Mouse (Mus musculus) testis, adult 2 months (tissue): ENCODE measurements around the gene Macf1. TPM values are rescaled to one million over a fixed set of nuclear protein-coding genes. Genes with fewer than 3 reads are reported as not detected.
"Not testable (repeated sequence)": the region's sequence is repeated elsewhere in the genome, so short reads cannot be mapped to it uniquely, and the experiment has no call there.

ENCODE experiments used
- H3K27ac ChIP-seq: fragments of 200-500 bp; 2 replicates; pipeline ENCODE4 v1.5.1; 2012; ENCODE audit warnings: low read depth, low read length; ENCODE audit not compliant: control insufficient read depth, insufficient read depth
- H3K27me3 ChIP-seq: fragments of 200-500 bp; 2 replicates; pipeline ENCODE4 v1.6.1; 2012; ENCODE audit warnings: mild to moderate bottlenecking, low read length, moderate library complexity; ENCODE audit not compliant: control insufficient read depth, insufficient read depth
- H3K36me3 ChIP-seq: fragments of 200-500 bp; 2 replicates; pipeline ENCODE4 v1.6.1; 2012; ENCODE audit warnings: mild to moderate bottlenecking, low read length; ENCODE audit not compliant: control insufficient read depth, insufficient read depth
- H3K4me1 ChIP-seq: fragments of 200-500 bp; 2 replicates; pipeline ENCODE4 v1.6.1; 2012; ENCODE audit warnings: low read length; ENCODE audit not compliant: control insufficient read depth, insufficient read depth
- H3K4me3 ChIP-seq: fragments of 200-500 bp; 2 replicates; pipeline ENCODE4 v1.5.1; 2012; ENCODE audit warnings: low read depth, mild to moderate bottlenecking, low read length, moderate library complexity, mixed read lengths; ENCODE audit not compliant: control insufficient read depth
- CTCF ChIP-seq: fragments of 200-500 bp; IDR thresholded peaks from 2 replicates; pipeline ENCODE4 v1.5.1; 2012; ENCODE audit warnings: low read depth, mild to moderate bottlenecking, inconsistent platforms, low read length, moderate library complexity; ENCODE audit not compliant: control insufficient read depth, insufficient read depth, insufficient replicate concordance
- POLR2A ChIP-seq: fragments of 200-500 bp; IDR thresholded peaks from 2 replicates; pipeline ENCODE4 v1.6.1; 2012; ENCODE audit warnings: low read depth, mild to moderate bottlenecking, inconsistent platforms, low read length, moderate library complexity; ENCODE audit not compliant: control insufficient read depth
- polyA plus RNA-seq: library from polyadenylated mRNA; depleted of rRNA; stranded (reverse); fragments of >200 nt; gene quantifications from 2 replicates; pipeline ENCODE4 v1.2.3, GENCODE M21; 2012

Macf1 gene
- polyA plus RNA-seq, 1 experiment: 24.4 TPM

DNA sequence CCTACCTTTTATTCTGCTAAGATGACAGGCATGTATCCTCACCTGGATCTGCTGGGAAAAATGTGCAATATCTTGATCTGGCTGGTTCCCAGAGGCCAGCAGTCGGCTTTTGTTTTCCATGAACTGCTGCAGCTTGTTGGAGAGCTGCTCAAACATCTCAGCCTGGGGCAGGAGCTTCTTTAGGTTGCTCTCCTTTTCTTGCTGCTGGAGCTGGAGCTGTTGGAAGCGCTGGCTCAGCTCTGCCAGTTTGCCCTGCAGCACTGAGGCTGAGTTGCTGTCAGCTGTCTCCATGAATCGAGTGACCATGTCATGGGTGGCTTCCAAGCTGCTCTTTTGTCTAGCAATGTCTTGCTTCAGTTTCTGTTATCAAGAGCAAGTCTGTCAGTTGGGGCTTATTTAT is 232.2 kb downstream of the Macf1 start:
- TF ChIP-seq CTCF (no peak), POLR2A (no peak)
- no peaks in the 10 kb centered on the region for H3K36me3 ChIP-seq
- no peak overlapping the region for H3K4me3 ChIP-seq
- H3K4me1 ChIP-seq: no peaks in the 10 kb centered on the region
- no peak overlapping the region for H3K27ac ChIP-seq
- no peaks in the 10 kb centered on the region for H3K27me3 ChIP-seq

DNA sequence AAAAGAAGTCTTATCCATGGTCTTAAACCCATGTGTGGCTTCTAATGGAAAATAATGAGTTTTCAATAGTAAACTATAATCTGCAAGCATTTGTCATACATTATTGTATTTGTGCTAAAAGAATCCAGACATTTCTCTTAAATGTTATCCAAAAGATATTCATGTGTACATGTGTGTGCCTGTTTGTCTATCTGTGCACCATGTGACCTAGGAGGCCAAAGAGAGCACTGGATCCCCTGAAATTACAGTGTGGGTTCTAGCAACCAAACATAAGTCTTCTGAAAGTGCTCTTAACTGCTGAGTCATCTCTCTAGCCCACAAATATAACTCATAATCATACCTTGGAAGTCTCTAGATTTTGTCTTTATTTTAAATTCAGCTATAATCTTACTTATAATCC is 234.9 kb downstream of the Macf1 start:
- no peak overlapping the region for H3K4me3 ChIP-seq
- no peak overlapping the region for H3K27ac ChIP-seq
- H3K27me3 ChIP-seq: no peaks in the 10 kb centered on the region
- no peaks in the 10 kb centered on the region for H3K4me1 ChIP-seq
- TF ChIP-seq CTCF (no peak), POLR2A (no peak)
- H3K36me3 ChIP-seq: no peaks in the 10 kb centered on the region

DNA sequence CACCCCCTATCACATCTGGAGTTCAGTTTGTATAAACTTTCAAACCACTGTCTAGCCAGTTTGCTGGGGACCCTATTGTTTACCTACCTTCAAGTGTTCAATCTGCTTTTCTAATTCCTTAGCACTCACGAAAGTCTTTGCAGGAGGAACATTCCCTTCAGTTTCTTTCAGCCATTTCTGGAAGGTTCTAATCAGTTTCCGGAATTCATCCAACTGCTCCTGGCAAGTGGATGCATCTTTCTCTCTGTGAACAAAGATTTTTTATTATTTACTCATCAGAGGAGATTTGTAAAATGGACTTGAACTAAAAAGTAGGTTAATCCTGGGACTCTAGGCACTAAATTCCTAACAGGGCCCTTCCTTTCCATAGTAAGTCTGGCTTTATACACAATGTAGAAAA is 236.1 kb downstream of the Macf1 start:
- Histone ChIP-seq H3K4me3 (no peak overlapping the region), H3K4me1 (no peaks in the 10 kb centered on the region), H3K36me3 (no peaks in the 10 kb centered on the region), H3K27me3 (no peaks in the 10 kb centered on the region), H3K27ac (no peak overlapping the region)
- TF ChIP-seq POLR2A (no peak), CTCF (no peak)

DNA sequence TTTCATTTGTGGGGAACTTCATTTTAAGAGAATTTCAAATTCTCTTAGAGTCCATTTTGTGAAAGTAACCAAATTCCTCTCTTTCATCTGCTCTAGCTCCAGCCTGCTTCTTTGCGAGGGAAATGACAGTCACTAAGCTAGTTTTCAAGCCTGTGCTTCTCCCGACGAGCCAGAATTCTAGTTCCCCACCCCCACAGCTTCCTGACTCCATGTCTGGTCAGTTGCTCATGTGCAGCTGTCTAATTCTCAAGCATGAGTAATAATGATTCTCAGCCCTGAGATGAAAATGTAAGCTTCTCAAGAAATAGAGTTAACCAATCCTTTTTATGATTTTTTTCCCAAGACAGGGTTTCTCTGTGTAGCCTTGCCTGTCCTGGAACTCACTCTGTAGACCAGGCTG is 236.9 kb downstream of the Macf1 start:
- Histone ChIP-seq H3K27me3 (no peaks in the 10 kb centered on the region), H3K4me1 (no peaks in the 10 kb centered on the region), H3K36me3 (no peaks in the 10 kb centered on the region), H3K4me3 (no peak overlapping the region), H3K27ac (no peak overlapping the region)
- TF ChIP-seq POLR2A (no peak), CTCF (no peak)

DNA sequence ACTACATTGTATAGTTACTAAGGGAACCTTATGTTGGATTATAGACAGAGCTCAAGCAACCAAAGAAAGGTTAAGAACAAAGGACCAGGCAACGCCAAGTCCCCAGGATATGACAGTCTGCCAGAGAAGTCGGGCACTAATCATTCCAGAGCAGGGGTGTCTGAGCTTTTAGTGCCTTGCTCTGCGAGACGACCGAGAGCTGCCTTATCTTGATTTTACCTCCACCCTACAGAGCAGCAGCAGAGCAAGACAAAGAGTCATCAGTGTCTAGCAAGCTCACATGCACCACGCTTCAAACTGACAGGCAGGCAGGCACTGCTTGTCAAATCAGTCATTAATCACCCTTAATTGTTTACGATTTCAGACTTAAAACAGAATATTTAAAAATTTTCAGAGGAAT is 237.4 kb downstream of the Macf1 start:
- Histone ChIP-seq H3K36me3 (no peaks in the 10 kb centered on the region), H3K4me3 (no peak overlapping the region), H3K27ac (no peak overlapping the region), H3K4me1 (no peaks in the 10 kb centered on the region), H3K27me3 (no peaks in the 10 kb centered on the region)
- no peak for TF ChIP-seq CTCF
- TF ChIP-seq POLR2A: no peak

DNA sequence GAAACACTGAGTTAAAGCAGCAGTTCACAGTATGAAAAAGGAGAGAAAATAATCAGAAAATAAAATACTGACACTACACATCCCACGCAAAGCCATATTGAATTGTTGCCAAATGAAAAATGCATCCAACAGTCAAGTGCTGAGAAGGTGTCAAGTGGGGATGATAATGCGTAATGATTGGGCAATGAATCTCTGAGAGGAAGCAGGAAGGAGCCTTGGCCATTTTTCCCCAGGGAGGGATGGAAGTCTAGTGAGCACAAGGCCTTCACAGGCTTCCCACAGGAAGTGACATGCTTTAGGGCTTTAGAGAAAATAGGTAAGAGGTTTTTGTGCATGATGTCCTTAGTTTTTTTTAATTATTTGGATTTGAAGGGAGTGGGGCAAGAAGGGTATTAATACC is 237.9 kb downstream of the Macf1 start:
- H3K27me3 ChIP-seq, H3K27ac ChIP-seq, H3K36me3 ChIP-seq, H3K4me3 ChIP-seq, H3K4me1 ChIP-seq: not testable (repeated sequence)

DNA sequence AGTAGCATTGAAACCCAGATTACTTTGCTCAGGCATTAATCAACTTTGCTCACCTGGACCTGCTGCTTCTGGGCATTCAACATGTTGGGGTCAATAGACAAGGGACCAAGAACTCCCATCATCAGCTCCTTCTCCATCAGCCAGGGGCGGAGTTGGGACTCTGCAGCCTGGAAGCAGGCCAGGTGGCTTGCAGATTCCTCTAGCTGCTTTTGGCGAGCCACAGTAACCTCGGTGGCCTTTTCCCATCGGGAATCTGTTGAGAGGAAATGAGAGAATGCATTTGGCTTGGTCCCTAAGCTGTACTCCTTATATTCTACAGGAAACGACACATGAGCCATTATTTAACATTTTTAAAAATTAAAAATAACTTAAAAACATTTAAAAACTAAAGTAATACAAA is 245.7 kb downstream of the Macf1 start:
- TF ChIP-seq POLR2A (no peak), CTCF (no peak)
- no peak overlapping the region for H3K27ac ChIP-seq
- no peaks in the 10 kb centered on the region for H3K36me3 ChIP-seq
- H3K4me3 ChIP-seq: no peak overlapping the region
- H3K27me3 ChIP-seq: no peaks in the 10 kb centered on the region
- H3K4me1 ChIP-seq: no peaks in the 10 kb centered on the region

DNA sequence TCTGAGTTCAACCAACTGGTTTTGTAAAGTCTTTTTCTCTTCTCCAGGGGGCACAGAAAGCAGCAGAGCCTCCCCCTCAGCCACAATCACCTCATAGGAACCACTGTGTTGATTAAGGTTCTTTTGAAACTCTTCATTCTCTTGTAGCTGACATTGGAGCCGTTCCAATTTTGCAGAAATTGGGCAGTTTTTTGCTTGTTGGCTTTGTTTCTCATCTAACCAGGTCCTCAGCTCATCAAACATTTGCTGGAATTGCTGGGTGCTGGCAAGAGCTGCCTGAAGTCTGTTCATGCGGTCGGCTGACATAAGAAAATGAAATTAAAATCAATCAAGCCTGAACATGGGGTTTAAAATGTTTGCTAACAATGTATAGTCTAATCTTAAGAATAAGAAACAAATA is 251.0 kb downstream of the Macf1 start:
- H3K27me3 ChIP-seq: no peaks in the 10 kb centered on the region
- H3K36me3 ChIP-seq: 0 out of 2 replicates have a peak, but pooled peaks cover 1% of the 10 kb centered on the region
- no peak for TF ChIP-seq POLR2A
- no peak for TF ChIP-seq CTCF
- H3K4me1 ChIP-seq: no peaks in the 10 kb centered on the region
- no peak overlapping the region for H3K27ac ChIP-seq
- H3K4me3 ChIP-seq: no peak overlapping the region
